ENCODE assay signal across 8 mouse cellular contexts in genomic region chr4:154926969-154927898, GRCm38 (mm10). TPM values are rescaled to one million over a fixed set of nuclear protein-coding genes. Genes with fewer than 3 reads are reported as not detected.
DNase-seq lines count a peak whose midpoint lies in the region; ATAC-seq lines count a peak whose summit lies in the region.

No protein-coding gene starts in this region.

- DNase-seq in kidney, adult 8-10 months: no peak
- DNase-seq in embryonic facial prominence, embryonic 10.5 days (ENCODE audit: low spot score): no peak
- DNase-seq in limb, embryonic 10.5 days (ENCODE audit: low spot score): peak; percentile 47
- DNase-seq in cerebellum, adult 8-10 months: no peak
- DNase-seq in cerebellum, postnatal 25 days: no peak
- DNase-seq in adrenal gland, postnatal 36 days: no peak

- no peaks in the 10 kb centered on the region for H3K9me3 ChIP-seq in kidney, embryonic 15.5 days (replicated peaks)
- H3K9me3 ChIP-seq in embryonic facial prominence, embryonic 10.5 days: no peaks in the 10 kb centered on the region
- H3K9me3 ChIP-seq in limb, embryonic 10.5 days (replicated peaks): no peaks in the 10 kb centered on the region
- H3K9me3 ChIP-seq in neural tube, embryonic 13.5 days: no peaks in the 10 kb centered on the region

- H3K4me3 ChIP-seq in kidney, embryonic 15.5 days (replicated peaks): peak overlapping the region; percentile 25
- H3K4me3 ChIP-seq in embryonic facial prominence, embryonic 10.5 days: peak overlapping the region; percentile 39
- peak overlapping the region; percentile 22 for H3K4me3 ChIP-seq in limb, embryonic 10.5 days
- no peak overlapping the region for H3K4me3 ChIP-seq in neural tube, embryonic 13.5 days

- ATAC-seq in kidney, embryonic 15.5 days (replicated peaks; ENCODE audit: low FRiP score): 0 out of 2 replicates have a peak, but pooled peaks have one; percentile 10
- no peak for ATAC-seq in neural tube, embryonic 13.5 days (ENCODE audit: low read depth)

- H3K4me2 ChIP-seq in kidney, embryonic 15.5 days: peak overlapping the region; percentile 42
- H3K4me2 ChIP-seq in neural tube, embryonic 13.5 days: peak overlapping the region; percentile 13; the same call in 1 of the 2 replicates

- no peaks in the 10 kb centered on the region for H3K36me3 ChIP-seq in kidney, embryonic 15.5 days
- H3K36me3 ChIP-seq in embryonic facial prominence, embryonic 10.5 days (replicated peaks): no peaks in the 10 kb centered on the region
- no peaks in the 10 kb centered on the region for H3K36me3 ChIP-seq in limb, embryonic 10.5 days
- H3K36me3 ChIP-seq in neural tube, embryonic 13.5 days: no peaks in the 10 kb centered on the region

- 55% methylated on average over 9 of the region's 9 CpGs for WGBS in kidney, embryonic 15.5 days
- WGBS in embryonic facial prominence, embryonic 10.5 days: 59% methylated on average over 9 of the region's 9 CpGs
- WGBS in limb, embryonic 10.5 days: 49% methylated on average over 9 of the region's 9 CpGs
- 66% methylated on average over 9 of the region's 9 CpGs for WGBS in neural tube, embryonic 13.5 days

- 0 out of 2 replicates have a peak overlapping the region, but pooled peaks have one; percentile 7 for H3K9ac ChIP-seq in kidney, embryonic 15.5 days
- H3K9ac ChIP-seq in neural tube, embryonic 13.5 days: no peak overlapping the region

- no peaks in the 10 kb centered on the region for H3K27me3 ChIP-seq in kidney, embryonic 15.5 days
- no peaks in the 10 kb centered on the region; the same call in 1 of the 2 replicates for H3K27me3 ChIP-seq in embryonic facial prominence, embryonic 10.5 days (replicated peaks; ENCODE audit: low read depth, poor library complexity, severe bottlenecking)
- H3K27me3 ChIP-seq in limb, embryonic 10.5 days (ENCODE audit: low read depth, poor library complexity, severe bottlenecking): no peaks in the 10 kb centered on the region
- H3K27me3 ChIP-seq in neural tube, embryonic 13.5 days: no peaks in the 10 kb centered on the region

- peaks cover 20% of the 10 kb centered on the region for H3K4me1 ChIP-seq in kidney, embryonic 15.5 days
- peaks cover 27% of the 10 kb centered on the region for H3K4me1 ChIP-seq in embryonic facial prominence, embryonic 10.5 days
- peaks cover 29% of the 10 kb centered on the region for H3K4me1 ChIP-seq in limb, embryonic 10.5 days
- no peaks in the 10 kb centered on the region for H3K4me1 ChIP-seq in neural tube, embryonic 13.5 days (replicated peaks)

- peak overlapping the region; percentile 62 for H3K27ac ChIP-seq in kidney, embryonic 15.5 days
- H3K27ac ChIP-seq in embryonic facial prominence, embryonic 10.5 days (replicated peaks): peak overlapping the region; percentile 85
- H3K27ac ChIP-seq in limb, embryonic 10.5 days: peak overlapping the region; percentile 87
- H3K27ac ChIP-seq in neural tube, embryonic 13.5 days (replicated peaks): peak overlapping the region; percentile 13; the same call in 1 of the 2 replicates

RNA-seq across cellular contexts. Expression of gene Tnfrsf14, which starts 1.1 kb away (rescaled TPM):
- polyA plus RNA-seq in kidney, embryonic 15.5 days (2015; fragmentation: Nextera tagmentation; extraction: Ambion mirVana): 1.7 TPM in 2 replicates
- 0.45 and 1.4 TPM in 2 replicates for polyA plus RNA-seq in embryonic facial prominence, embryonic 10.5 days (2016; fragmentation: Nextera tagmentation; extraction: Ambion mirVana)
- 0.55 and 2.4 TPM in 2 replicates for polyA plus RNA-seq in limb, embryonic 10.5 days (2016; fragmentation: Nextera tagmentation; extraction: Ambion mirVana)
- 0.54 TPM in 1 of 2 replicates, not detected in the other for polyA plus RNA-seq in neural tube, embryonic 13.5 days (2015; fragmentation: Nextera tagmentation; extraction: Ambion mirVana)
- total RNA-seq in adrenal gland, postnatal 36 days (2021): 1 to 10 TPM; 6.7 to 7.2 TPM

RNA-seq across cellular contexts. Expression of gene Fam213b, which starts 28.3 kb away (rescaled TPM):
- polyA plus RNA-seq in kidney, embryonic 15.5 days (2015; fragmentation: Nextera tagmentation; extraction: Ambion mirVana): 34.1 and 40.6 TPM in 2 replicates
- polyA plus RNA-seq in embryonic facial prominence, embryonic 10.5 days (2016; fragmentation: Nextera tagmentation; extraction: Ambion mirVana): 41.2 and 42.3 TPM in 2 replicates
- 34.9 and 42.7 TPM in 2 replicates for polyA plus RNA-seq in limb, embryonic 10.5 days (2016; fragmentation: Nextera tagmentation; extraction: Ambion mirVana)
- 38.7 and 44.0 TPM in 2 replicates for polyA plus RNA-seq in neural tube, embryonic 13.5 days (2015; fragmentation: Nextera tagmentation; extraction: Ambion mirVana)
- 100 to 1,000 TPM in 1 of 2 experiments, 10 to 100 TPM in 1; 42.9 to 150 TPM for total RNA-seq in adrenal gland, postnatal 36 days (2021)

RNA-seq across cellular contexts. Expression of gene Hes5, which starts 33.5 kb away (rescaled TPM):
- polyA plus RNA-seq in kidney, embryonic 15.5 days (2015; fragmentation: Nextera tagmentation; extraction: Ambion mirVana): 19.6 and 20.7 TPM in 2 replicates
- polyA plus RNA-seq in embryonic facial prominence, embryonic 10.5 days (2016; fragmentation: Nextera tagmentation; extraction: Ambion mirVana): 84.4 and 151 TPM in 2 replicates
- polyA plus RNA-seq in limb, embryonic 10.5 days (2016; fragmentation: Nextera tagmentation; extraction: Ambion mirVana): 0.33 and 1.1 TPM in 2 replicates
- 119 and 125 TPM in 2 replicates for polyA plus RNA-seq in neural tube, embryonic 13.5 days (2015; fragmentation: Nextera tagmentation; extraction: Ambion mirVana)
- not detected for total RNA-seq in adrenal gland, postnatal 36 days (2021)

RNA-seq across cellular contexts. Expression of gene Pank4, which starts 36.7 kb away (rescaled TPM):
- polyA plus RNA-seq in kidney, embryonic 15.5 days (2015; fragmentation: Nextera tagmentation; extraction: Ambion mirVana): 45.2 and 46.3 TPM in 2 replicates
- polyA plus RNA-seq in embryonic facial prominence, embryonic 10.5 days (2016; fragmentation: Nextera tagmentation; extraction: Ambion mirVana): 49.2 and 50.1 TPM in 2 replicates
- 45.8 and 56.5 TPM in 2 replicates for polyA plus RNA-seq in limb, embryonic 10.5 days (2016; fragmentation: Nextera tagmentation; extraction: Ambion mirVana)
- polyA plus RNA-seq in neural tube, embryonic 13.5 days (2015; fragmentation: Nextera tagmentation; extraction: Ambion mirVana): 36.6 and 36.8 TPM in 2 replicates
- 10 to 100 TPM; 24.1 to 35.9 TPM for total RNA-seq in adrenal gland, postnatal 36 days (2021)

RNA-seq across cellular contexts. Expression of gene Mmel1, which starts 57.8 kb away (rescaled TPM):
- polyA plus RNA-seq in kidney, embryonic 15.5 days (2015; fragmentation: Nextera tagmentation; extraction: Ambion mirVana): 0.22 and 0.42 TPM in 2 replicates
- 0.34 and 0.41 TPM in 2 replicates for polyA plus RNA-seq in embryonic facial prominence, embryonic 10.5 days (2016; fragmentation: Nextera tagmentation; extraction: Ambion mirVana)
- polyA plus RNA-seq in limb, embryonic 10.5 days (2016; fragmentation: Nextera tagmentation; extraction: Ambion mirVana): 0.15 TPM in 1 of 2 replicates, not detected in the other
- 0.17 and 0.22 TPM in 2 replicates for polyA plus RNA-seq in neural tube, embryonic 13.5 days (2015; fragmentation: Nextera tagmentation; extraction: Ambion mirVana)
- total RNA-seq in adrenal gland, postnatal 36 days (2021): 1 to 10 TPM in 1 of 2 experiments, under 1 TPM in 1; 0.26 to 4.1 TPM

Comparison
In these comparisons a context has a peak if more than half of its experiments do, and no peak if none do; other contexts are left out.
1. H3K27ac ChIP-seq: peak in every context shown above with its lines; median percentile 87 in limb, embryonic 10.5 days; 85 in embryonic facial prominence, embryonic 10.5 days; 62 in kidney, embryonic 15.5 days; 13 in neural tube, embryonic 13.5 days.